Mouse (Mus musculus) layer of hippocampus, adult 8-10 months (tissue): ENCODE data around the gene 3110021N24Rik. TPM values are rescaled to one million over a fixed set of nuclear protein-coding genes. Genes with fewer than 3 reads are reported as not detected.

Source experiments
- DNase-seq, 2 experiments: peaks; one replicate each; pipeline ENCODE4 v3.0.0; 2022; ENCODE audit warnings: low spot score in 2 of 2
- total RNA-seq, 4 experiments: library from RNA; stranded (reverse); gene quantifications; 2 replicates each; pipeline ENCODE4 v1.2.4; 2022

The 3110021N24Rik gene
- total RNA-seq, 4 experiments from 2014 or later, result 1.3 to 3.6 (median 1.5) TPM

DNA sequence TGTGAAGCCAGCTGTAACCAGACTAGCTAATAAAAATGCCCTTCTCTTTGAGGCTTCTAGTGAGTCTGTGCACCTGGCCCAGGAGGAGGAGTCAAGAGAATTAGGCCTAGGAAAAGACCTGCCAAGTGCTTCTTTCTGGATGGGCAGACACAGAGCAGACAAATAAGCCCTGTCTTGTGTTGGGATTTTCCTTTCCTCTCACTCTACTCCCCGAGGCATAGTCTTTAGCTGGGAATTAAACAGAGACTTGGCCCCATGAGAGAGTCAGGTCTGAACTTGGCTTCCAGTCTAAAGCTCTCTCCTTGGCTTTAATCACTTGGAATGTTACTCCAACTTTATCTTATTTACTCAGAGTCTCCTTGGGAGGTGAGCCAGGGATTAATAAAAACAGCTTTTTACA, 74.5 kb downstream of the 3110021N24Rik start:
- DNase-seq, result no peak

DNA sequence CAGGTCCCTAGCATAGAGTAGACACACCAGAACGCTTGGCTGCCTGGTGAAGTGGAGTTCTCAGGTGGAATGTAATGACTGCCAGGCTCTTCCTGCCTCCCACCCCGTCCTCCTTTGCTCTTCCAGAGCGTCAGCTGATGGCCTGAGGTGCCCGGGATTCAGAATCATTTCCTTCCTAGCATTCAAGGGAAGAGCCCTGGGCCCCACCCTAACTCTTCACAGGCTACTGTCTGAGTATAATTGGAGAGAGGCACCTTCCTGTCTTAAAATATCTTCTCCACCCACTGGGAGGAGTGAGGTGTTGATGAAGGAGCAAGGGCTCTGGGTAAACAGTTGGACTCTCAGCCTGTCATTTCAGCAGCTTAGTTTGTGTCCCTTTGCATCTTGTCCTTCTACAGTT, 77.3 kb downstream of the 3110021N24Rik start:
- no peak for DNase-seq

DNA sequence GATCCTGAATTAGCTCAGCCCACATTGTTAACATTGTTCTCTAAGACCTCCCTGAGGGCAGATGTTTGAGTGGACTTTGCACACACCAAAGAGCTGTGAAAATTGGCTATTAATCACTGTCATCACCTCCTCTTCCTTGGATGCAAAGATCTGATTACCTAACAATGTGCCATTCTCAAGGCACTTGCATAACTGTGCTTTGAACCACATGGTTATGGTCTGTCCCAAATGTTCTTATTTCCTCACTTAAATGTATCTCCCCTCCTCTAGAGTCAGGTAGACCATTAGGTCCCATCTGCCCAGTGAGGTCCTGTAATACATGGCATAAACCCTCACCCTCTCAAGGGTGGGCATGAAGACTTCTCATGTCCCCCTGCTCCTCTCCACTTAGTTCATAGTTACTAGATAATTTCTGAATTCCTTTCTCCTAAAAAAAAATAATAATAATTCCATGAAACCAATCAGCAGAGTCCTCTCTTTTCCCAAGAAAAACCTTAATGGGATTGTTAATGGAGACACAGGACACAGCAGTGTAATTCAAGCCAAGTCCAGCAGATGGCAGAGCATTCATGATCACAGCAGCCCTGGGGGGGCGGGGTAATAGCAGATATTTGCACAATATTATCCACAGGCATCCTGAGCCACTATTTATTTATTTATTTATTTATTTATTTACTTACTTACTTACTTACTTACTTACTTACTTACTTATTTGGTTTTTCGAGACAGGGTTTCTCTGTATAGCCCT, 78.8 kb downstream of the 3110021N24Rik start:
- DNase-seq, result peak; percentile 28 to 67

GRCm38 (mm10) chr4:108803535-108803934, 84.1 kb downstream of the 3110021N24Rik start:
- DNase-seq, result no peak

GRCm38 (mm10) chr4:108811142-108811541, 91.7 kb downstream of the 3110021N24Rik start:
- no peak for DNase-seq

DNA sequence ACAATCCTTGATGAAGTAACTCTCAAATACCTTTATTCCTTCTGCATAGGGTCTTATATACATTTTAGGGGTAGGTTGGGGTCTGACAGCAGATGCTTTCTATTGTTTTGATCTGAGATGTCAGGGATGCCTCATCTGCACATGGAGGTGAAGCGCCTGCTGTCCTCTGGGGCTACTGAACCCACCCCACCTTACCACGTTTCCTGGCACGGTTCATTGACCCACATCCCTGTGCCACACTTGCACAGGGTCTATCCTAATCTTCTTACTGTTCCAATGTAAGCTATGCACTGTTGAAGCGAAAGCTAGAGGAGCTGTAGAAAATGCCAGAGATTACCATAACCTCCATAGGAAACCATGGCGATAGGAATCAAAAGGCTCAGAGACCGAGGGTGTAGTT, 92.1 kb downstream of the 3110021N24Rik start:
- DNase-seq, result no peak

GRCm38 (mm10) chr4:108825677-108826076, 106.2 kb downstream of the 3110021N24Rik start:
- no peak for DNase-seq

DNA sequence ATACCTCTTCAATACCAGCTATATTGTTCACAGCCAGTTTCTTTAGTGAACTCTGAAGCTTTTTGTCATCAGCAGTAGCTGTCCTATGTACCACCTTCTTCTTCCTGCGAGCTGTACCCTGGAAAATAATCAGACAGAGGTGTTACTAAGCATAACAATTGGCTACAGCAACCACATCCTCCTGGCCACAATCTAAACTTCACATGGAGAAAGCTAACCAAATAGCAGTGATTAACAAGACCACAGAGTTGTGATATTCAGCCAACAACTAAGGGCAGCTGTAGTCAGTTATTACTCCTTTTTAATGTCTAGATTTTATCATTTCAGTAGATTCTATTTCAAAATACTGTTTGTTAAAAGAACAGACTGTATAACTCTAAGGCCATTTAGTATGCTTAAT, 106.6 kb downstream of the 3110021N24Rik start:
- no peak for DNase-seq

DNA sequence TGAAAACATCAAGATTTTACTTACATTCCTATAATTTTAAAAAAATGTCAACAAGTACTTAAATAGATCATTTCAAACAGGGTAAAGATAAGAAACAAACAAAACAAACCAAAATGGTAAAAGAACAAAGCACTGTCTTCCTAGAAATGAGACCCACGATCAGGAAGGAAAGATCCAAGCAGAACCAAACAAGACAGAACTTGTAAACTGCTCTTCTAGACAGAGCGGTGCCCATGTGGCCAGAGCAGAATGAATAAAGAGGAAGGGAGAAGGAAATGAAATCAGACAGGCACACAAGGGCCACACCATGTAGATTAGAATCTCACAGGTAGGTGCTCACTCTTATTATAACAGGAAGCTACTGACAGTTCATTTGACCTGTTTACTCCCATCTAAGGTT, 107.2 kb downstream of the 3110021N24Rik start:
- no peak for DNase-seq

GRCm38 (mm10) chr4:108830698-108831097, 111.2 kb downstream of the 3110021N24Rik start:
- no peak for DNase-seq

Other genes starting within 250 kb of the 3110021N24Rik start
- gene Prpf38a, start 140.3 kb upstream of the 3110021N24Rik start, total RNA-seq, result 10 to 100 TPM; 26.5 to 30.1 (median 29.1) TPM
- under 1 TPM in 3 of 4 experiments, not detected in 1; 0.10 to 0.24 (median 0.16) TPM for gene Orc1, start 140.2 kb upstream of the 3110021N24Rik start, total RNA-seq
- gene Cc2d1b, start 99.7 kb upstream of the 3110021N24Rik start, total RNA-seq, result 10 to 100 TPM; 35.3 to 41.0 (median 38.2) TPM
- 10 to 100 TPM; 55.1 to 63.4 (median 58.7) TPM for gene Zfyve9, start 61.1 kb downstream of the 3110021N24Rik start, total RNA-seq
- 10 to 100 TPM; 67.2 to 94.4 (median 79.4) TPM for gene Btf3l4, start 114.0 kb downstream of the 3110021N24Rik start, total RNA-seq
- 10 to 100 TPM; 34.0 to 37.6 (median 35.6) TPM for gene Txndc12, start 115.0 kb downstream of the 3110021N24Rik start, total RNA-seq
- gene Kti12, start 128.1 kb downstream of the 3110021N24Rik start, total RNA-seq, result 10 to 100 TPM; 18.1 to 19.5 (median 18.8) TPM
- gene A730015C16Rik, start 129.0 kb downstream of the 3110021N24Rik start, total RNA-seq, result under 1 TPM in 1 of 4 experiments, not detected in 3; 0.65 TPM
- gene Rab3b, start 159.4 kb downstream of the 3110021N24Rik start, total RNA-seq, result 10 to 100 TPM; 63.2 to 71.1 (median 65.4) TPM